Mouse (Mus musculus) fat pad, adult 2 months (tissue): ENCODE results near the gene Epha5.

Source experiments
- DNase-seq: peaks from one replicate; pipeline ENCODE4 v3.0.0-alpha.2; 2011; ENCODE audit warnings: low read depth, low spot score; ENCODE audit errors: extremely low read depth

The Epha5 gene

DNA sequence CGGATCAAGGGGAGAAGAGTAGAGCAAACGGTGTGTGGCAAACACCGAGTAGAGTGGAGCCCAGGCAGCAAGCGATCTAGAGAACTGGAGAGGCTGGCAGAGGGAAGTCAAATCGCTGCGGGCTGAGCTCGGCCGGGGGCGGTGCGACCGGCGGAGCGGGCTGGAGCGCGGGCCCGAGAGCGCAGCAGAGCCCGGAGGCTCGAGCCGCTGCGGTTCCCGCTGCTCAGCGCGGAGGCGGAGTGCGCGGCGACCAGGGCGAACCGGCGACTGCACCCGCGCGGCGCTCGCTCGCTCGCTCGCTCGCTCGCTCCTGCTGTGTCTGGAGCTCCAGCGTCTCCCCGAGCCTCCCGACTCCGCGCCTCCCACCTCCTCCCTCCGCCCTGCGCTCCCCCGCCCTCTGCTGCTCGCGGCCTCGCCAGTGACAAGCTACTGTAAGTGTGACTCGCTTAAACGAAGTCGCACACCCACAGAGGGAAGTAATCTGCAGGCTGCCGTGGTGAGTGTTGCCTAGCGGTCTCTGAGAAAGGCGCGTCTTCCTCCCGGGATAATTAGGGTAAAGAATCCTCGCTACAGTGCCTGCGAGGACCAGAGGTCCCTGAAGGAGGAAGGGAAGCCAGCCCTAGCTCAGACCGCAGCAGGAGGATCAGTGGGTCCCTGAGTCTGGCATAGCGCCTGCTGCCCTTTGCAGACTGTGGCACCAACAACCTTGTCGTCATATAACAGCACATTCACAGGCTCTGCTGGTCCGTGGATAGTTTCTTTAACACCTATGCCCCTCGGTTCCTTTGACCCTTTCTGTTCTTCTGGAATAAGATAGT, at the start of gene Epha5:
Gene Epha5 (minus strand): TSS at position 321 of the 818 bp plus-strand sequence.
- no peak for DNase-seq

DNA sequence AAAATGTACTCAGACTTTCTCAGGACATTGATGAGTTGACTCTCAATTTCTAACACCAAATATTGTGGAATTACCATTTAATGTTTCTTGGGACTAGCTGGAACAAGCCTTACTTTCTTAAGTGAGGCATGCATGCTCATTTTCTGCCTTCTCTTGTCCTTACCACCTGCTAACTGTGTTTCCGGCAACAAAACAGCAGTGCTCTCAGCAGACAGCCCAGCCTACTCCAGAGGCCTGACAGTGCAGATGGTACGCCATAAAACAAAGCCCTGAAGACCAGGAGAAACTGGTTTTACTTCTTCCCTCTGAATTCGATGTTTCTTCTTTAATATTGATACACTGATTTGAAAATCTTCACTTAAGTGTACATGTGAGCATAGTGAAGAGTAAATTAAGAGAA, 39.0 kb upstream of the Epha5 start:
- DNase-seq, result no peak

DNA sequence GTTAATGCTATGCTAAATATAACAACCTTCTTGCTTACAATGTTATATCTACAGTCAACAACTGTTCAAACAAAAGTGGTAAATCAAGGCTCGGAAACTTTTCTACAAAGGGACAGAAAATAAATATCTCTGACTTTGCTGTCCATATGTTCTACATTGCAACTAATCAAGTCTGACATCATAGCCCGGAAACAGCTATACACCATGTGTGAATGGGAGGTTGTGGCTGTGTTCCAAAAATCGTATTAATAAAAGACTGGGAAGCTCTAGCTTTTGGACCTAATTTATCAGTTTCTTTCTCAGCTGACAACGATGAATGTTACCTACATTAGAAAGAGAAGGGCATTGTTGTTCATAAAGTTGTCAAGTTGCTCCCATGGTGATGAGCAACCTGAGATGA, 37.5 kb upstream of the Epha5 start:
- DNase-seq, result no peak

DNA sequence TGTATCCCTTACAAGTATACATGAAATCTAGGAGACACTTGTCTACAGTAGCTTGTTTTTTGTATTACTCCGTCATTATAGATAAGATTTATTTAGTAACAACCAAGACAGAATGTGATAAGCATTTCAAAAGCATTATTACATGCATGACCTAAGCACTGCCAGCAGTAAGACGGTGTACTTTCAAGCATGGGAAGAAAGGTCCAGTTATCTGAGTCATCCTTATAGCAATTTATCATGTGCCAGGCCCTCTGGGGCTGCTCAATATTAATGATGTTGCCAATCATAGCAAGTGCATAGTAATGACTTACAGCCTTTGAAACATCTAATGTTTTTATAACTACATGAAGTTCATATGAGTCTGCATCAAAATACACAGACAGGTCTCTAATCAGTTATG, 36.7 kb upstream of the Epha5 start:
- DNase-seq, result no peak

DNA sequence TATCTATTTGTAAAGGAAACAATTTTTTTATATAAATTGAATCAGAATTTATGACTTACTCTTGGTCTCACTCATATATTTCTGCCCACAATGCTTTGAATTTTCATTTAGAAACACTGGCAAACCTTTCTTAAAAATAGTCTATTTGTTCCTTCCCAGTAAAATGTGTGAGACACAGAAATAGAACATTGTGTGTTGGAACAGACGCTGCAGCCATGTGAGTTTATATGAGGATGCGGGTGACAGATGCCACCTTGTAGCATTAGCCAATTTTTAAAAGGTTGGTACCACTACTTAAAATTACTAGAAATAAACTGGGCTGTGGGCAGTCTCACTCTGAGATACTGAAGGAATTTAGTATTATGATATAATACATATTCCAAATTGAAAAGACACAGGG, 23.1 kb upstream of the Epha5 start:
- DNase-seq, result no peak

DNA sequence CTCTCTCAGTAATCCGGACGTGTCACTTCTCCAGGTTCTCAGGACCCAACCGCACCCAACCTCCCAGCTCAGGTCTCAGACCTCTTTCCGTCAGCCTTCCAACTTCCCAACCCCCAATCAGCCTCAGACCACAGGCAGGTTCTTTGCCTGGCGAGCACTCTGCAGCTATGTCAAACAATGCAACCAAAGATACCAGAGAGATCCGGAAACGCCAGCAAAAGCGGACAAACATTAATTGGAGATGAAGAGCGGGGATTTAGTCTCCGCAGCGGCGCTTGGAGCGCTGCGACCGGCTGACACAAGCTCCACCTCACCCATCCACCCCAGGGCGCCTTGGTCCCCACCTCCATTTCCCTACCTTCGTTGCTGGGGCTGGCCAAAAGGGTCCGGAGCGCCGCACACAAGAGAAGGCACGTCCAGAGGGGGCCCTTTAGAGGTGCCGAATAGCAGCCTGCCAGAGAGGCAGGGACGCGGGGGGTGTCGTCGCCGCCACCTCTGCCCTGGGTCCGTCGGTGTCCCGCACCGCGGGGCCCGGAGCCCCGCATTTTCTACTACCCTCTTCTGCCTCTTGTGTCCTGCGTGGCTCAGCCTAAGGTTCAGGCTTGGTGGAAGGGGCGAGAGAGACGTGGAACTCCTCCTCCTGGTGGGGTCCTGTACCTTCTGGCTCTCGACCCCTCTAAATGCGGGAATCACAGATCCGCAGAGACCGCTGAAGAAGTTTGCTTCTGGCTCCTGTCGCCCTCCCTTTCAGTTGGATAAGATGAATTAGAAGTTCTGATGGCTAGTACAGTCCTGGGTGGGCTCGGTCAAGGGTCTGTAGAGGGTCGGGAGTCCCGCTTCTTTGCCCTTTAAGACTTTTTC, 991 bp downstream of the Epha5 start:
- no peak for DNase-seq

DNA sequence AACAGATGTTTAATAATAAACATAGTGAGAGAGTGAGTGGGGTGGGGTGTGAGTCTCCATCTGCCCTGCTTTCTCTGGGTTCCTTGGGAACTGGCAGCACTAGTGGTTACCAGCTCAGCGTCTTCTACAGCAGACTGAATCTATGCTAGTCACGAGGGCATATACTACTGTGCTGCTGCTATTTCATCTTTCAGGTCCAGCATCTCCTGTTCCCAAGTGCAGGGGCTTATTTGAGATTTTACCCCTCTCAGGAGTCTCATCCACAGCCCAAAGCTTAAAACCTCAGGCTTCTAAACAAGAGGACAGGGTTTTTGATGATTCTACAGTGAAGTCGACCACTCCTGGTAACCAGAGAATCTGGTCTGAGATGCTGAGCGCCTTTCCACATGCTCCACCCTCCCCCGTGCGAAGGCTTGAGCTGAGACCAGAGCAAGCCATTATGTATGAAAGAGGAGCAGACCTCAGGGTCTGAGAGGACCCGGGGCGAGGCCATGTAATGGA, 2.2 kb downstream of the Epha5 start:
- no peak for DNase-seq

DNA sequence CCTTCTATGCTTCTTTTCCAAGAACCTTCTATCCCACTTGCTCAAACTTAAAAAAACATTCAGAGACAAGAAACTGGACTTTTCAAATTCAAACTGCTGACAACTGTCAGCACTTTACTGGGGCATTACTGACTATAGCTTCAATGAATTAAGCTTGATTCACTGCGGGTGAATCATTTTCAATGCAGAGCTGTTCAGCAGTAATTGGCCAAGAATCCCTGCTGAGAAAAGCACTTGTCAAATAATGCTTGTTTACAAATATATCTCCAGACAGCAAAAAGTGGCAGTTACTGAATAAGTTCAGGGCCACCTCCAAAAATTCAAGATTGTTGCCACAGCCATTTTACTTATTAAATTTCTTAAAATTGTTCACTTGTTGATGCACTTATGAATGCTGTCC, 4.2 kb downstream of the Epha5 start:
- DNase-seq, result no peak

DNA sequence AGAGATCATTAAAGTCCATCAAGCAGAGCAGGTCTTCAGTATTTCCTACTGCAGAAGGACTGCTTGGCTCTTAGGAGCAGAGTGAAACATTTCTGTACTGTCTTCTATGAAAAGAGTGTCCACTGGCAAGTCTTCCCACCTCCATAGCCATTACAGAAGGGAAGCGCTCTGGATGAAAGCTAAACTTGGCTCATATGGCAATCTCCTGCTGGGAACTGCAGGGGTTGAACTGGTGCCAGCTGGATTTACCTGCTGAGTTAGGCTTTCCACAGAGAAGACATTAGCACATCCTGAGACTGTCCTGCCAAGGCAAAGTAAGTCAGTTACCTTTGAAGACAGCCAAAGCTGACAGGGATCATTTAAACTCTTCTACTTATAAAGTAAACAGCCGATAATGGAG, 8.8 kb downstream of the Epha5 start:
- no peak for DNase-seq

DNA sequence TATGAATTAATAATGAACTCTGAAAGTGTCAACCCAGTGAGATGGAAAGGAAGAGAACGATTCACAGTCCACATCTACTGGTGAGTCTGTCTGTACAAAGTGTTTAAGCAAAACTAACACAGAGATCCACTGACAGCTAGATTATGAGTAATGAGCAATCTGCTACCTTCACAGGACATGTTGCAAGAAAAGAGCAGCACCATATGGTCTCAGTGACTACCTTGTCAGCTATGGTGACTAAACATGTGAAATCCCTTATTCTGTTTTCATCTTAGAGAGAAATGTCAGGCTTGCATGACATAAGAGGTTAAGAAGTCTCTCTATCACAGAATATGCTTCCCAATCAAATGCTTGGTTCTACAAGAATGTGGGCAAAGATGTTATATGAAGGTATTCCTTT, 20.1 kb downstream of the Epha5 start:
- no peak for DNase-seq

DNA sequence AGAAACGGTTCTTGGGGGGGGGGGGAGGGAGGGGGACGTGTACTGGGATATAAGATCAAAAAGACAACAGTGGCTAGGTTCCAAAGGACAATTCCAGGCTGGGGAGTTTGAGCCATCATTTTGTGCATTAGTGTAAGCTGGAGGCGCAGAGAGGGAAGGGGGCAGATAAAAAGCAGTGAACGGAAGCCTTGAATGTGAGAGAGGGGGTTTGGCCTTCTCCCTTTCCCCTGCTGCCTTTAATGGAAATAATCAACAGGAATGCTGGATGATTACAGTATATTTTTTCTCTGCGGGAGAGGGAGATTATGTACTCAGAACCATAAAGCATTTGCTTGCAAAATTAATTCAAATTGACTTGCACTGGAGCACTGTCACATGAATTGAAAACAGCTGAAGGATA, 51.8 kb downstream of the Epha5 start:
- no peak for DNase-seq

DNA sequence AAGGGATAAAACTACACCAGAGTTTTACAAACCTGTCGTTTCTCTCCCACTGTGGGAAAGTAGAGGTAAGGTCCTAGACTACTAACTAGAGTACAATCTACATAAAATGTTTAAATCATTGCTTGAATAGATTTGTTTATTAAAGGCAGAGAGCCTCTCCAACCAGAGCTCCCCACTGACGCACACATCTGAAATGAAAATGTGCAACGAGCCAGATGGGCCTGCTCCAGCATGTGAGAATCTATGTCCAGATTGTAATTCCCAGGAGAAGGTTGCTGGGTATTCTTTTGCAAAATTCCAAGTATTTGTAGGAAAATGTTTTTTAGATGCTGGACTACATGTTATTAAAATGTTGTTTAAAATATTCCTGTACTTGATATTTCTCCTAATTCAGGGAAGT, 57.8 kb downstream of the Epha5 start:
- no peak for DNase-seq

DNA sequence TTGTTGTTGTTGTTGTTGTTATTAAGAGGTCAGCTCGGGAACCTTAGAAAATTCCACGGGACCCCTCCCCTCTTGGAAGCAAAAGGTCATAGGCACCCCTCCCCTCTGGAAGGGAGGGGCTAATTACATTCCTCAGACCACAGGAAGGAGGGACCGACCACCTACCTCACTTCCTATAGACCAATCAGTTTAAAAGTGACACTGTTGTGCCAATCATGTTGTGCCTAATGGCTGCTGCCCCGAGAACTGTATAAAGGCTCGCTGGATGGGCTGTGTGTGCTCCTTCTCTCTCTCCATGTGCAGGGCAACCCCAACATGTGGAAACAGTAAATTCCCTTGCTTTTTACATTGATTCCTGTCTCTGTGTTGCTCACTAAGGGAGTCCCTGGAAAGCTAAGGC, 64.1 kb downstream of the Epha5 start:
- no peak for DNase-seq

DNA sequence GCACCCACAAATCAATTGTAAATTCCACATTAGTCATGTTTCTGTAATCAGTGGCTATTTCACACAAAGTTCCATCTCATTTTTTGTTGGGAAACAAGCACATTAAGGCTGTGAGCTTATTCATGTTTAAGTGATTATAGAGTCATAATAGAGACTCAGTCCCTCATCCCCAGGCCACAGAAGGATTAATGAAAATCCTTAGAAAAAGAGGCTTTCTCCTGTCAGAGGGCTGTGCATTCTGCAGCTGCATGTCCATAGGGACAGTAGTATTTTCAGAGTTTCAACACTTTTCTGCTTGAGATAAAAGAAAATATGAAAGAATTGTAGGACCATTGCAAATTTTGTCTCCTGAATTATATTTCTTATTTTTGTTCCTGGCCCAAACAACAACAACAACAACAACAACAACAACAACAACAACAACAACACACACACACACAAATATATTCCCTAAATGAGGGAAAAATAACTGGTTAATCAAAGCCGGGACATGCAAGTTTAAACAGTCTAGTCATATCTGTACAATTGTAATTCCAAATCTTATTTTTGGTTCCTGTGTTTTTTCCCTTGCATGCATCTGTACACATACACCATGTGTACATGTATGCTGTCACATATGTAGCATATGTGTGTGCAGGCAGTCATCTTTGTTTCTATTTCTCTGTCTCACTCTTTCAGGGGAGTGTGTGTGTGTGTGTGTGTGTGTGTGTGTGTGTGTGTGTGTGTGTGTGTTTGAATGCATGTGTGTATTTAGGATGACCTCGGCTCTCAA, 70.3 kb downstream of the Epha5 start:
- DNase-seq, result no peak

DNA sequence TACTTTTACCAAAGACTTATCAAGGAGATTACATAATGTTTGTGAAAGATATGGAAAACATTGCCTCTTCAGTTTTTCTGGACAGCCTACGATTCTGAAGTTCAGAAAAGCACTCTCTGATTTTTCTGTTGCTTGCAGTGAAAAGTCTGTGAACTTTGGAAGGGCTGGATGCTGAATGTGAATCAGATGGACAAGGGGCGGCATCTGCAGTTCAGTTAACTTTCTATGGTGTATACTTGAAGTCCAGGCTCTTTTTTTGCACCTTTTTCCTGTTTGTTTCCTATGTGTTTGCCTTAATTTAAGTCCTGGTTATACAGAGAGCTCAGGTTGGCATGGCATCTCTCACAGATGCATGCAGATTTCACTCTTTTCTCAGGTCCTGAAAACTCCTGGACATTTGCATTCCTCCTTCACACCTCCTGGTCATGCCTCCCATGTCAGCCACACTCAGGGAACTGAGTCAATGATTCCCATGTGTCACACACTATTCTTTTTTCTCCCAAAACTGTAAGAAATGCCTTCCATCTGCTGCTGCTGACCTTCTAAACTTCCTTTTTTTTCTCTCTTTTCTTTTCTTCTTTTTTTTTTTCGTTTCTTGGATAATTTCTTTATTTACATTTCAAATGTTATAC, 81.2 kb downstream of the Epha5 start:
- no peak for DNase-seq

DNA sequence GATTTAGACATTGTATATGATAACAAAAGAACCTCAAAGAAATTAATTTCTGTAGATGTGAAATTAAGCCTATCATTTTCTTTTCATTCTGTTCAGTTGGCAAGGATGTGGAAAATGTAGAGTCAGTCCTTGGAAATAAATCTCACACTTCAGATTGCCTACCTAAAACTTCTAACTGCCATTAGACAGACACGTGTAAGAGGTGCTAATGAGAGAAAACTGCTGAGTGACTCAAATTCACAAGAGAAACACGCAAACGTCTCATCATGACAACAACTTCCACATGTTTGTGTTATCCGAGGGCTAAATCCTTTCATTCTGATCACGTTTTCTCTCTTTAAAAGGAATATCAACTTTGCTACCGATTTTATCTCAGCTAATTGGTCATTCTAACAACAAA, 82.7 kb downstream of the Epha5 start:
- DNase-seq, result no peak

DNA sequence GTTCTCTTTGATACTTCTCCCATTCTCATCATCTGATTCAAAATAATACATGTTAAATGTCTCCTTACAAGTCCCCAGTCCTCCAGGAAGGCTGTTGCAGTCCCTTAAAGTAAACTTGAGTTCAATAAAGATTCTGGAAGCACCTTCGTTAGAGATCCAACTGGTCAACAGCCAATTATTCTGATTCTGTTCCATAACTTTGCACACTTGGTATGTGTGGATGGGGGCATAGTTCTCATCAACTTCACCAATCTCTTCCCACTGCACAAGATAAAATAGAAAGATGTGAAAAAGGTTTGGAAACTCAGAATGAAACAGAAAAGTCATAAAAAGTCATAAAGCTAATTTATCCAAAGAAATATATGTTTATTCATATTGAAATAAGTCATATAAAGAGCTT, 85.6 kb downstream of the Epha5 start:
- no peak for DNase-seq

DNA sequence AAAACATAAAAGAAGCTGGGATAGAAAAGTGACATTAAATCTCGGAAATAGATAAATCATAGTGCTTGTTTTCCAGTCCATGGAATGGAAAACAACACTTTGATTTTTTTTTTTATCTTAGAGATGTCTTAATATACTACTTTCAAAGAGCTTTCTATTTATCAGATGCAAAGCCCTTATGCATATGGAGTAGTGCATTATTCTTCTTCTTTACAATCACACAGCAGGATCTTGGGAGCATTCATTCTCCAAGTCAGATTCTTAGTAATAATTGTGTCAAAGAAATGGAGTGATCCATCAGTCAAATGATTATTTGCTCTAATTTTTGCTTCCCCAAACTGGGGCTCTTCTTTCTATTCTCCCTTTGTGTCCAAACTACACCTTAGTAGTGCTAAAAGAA, 96.6 kb downstream of the Epha5 start:
- no peak for DNase-seq

DNA sequence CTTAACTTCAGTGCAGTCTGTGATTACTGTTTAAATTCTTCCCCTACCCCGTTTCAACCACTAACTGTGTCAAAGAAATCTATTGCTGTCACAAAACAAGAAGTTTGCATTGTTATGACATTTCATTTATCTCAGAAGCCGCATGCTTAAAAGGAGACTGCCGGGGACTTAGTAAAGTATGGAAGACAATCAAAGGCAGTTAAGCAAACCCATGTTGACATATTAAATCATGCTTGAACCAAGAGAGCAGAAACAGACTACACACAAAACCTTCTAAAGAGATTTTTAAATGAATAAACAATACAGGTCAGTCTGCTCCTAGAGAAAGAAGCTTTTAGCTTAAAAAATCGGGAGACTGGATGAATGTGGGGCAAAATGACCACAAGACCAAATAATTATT, 97.0 kb downstream of the Epha5 start:
- DNase-seq, result no peak

DNA sequence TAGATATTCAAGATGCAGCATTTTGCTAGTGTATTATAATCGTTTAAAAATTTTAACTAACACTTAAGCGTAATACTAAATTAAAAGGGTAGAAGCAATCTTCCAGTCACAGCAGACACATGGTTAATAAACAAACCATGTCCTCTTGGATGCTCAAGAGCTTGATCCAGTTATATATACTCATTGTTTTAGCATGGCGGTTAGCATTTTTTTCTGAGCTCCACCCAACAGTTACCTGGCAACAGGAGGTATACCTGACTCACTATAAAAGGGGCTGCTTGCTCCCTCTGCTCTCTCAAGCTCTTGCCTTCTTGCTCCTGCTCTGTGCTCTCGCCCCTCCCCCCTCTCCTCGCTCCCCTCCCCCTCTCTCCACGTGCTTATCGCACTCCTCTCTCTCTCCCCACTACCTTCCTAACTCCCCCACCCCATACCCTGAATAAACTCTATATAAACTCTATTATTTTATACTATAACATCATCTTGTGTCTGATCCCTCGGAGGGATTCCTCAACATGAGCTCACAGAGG, 98.3 kb downstream of the Epha5 start:
- no peak for DNase-seq

DNA sequence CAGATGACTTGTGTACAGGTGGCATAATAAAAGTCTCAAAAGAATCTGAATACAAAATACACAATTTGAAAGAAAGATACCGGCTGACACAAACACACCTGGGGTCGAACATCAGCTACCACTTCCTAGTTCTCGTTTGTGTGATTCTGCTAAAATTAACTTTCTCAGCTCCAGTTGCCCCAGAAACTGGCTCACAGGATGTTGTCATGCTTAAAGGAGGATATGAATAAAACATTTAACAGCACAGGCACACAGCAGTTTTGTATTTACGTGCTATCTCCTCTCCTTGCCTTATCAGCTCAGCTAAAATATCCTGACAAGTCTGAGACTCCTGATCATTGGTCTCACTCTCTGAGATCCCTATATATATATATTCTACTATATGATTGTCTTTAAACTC, 99.3 kb downstream of the Epha5 start:
- DNase-seq, result no peak
